Mouse (Mus musculus) left cerebral cortex, postnatal 10 days (tissue): Measurements from ENCODE around the gene Lmcd1. TPM values are rescaled to one million over a fixed set of nuclear protein-coding genes. Genes with fewer than 3 reads are reported as not detected.

Experiments
- DNase-seq, 2 experiments: peaks; one replicate each; pipeline ENCODE4 v3.0.0; 2021 to 2022; ENCODE audit warnings: low spot score in 2 of 2, mixed read lengths in 1 of 2; ENCODE audit errors: extremely low spot score in 1 of 2
- intact Hi-C: fragments of 180-260 bp; cut with DNase I; formaldehyde crosslinking; loops from one replicate; pipeline ENCODE4 v1.15.1; 2025
- total RNA-seq, 2 experiments: library from RNA; stranded (reverse); gene quantifications; 2 replicates each; pipeline ENCODE4 v1.2.3; 2021

Lmcd1 gene
- total RNA-seq, 2 experiments from 2014 or later = 15.3 to 15.6 TPM

GRCm38 (mm10) chr6:112330520-112331222, 57.1 kb downstream of the Lmcd1 start:
- intact Hi-C loops = no loop called here
- no peak for DNase-seq

GRCm38 (mm10) chr6:112331223-112331598, 57.7 kb downstream of the Lmcd1 start:
- DNase-seq = no peak
- intact Hi-C loops = no loop called here

- intact Hi-C loops = no loop called here
These were observed 60.4 kb downstream of the Lmcd1 start for GRCm38 (mm10) chr6:112333930-112334329.

GRCm38 (mm10) chr6:112337667-112338066, 64.1 kb downstream of the Lmcd1 start:
- DNase-seq = no peak
- intact Hi-C loops = no loop called here

More at GRCm38 (mm10) chr6:112333930-112334329, 60.4 kb downstream of the Lmcd1 start:
- DNase-seq = no peak

- intact Hi-C loops = no loop called here
- DNase-seq = no peak
These were observed 65.5 kb downstream of the Lmcd1 start for GRCm38 (mm10) chr6:112339016-112339415.

- DNase-seq = no peak
- intact Hi-C loops = no loop called here
These were observed 76.9 kb downstream of the Lmcd1 start for GRCm38 (mm10) chr6:112350452-112350851.

GRCm38 (mm10) chr6:112359341-112359740, 85.8 kb downstream of the Lmcd1 start:
- intact Hi-C loops = no loop called here
- DNase-seq = no peak

GRCm38 (mm10) chr6:112360676-112361075, 87.1 kb downstream of the Lmcd1 start:
- intact Hi-C loops = no loop called here
- peak in 1 of 2 experiments; percentile 62 for DNase-seq

GRCm38 (mm10) chr6:112362349-112362958, 88.9 kb downstream of the Lmcd1 start:
- DNase-seq = peak; percentile 73 to 79
- intact Hi-C loops = loop anchor here (1.0 kb wide), 1 partner anchor 155 kb away; no protein-coding TSS in a partner anchor

GRCm38 (mm10) chr6:112364581-112364980, 91.0 kb downstream of the Lmcd1 start:
- peak in 1 of 2 experiments; percentile 53 for DNase-seq
- intact Hi-C loops = no loop called here

- no peak for DNase-seq
- intact Hi-C loops = no loop called here
These were observed 91.7 kb downstream of the Lmcd1 start for GRCm38 (mm10) chr6:112365294-112365693.

- intact Hi-C loops = no loop called here
- DNase-seq = peak in 1 of 2 experiments; percentile 33
These were observed 100.5 kb downstream of the Lmcd1 start for GRCm38 (mm10) chr6:112373886-112374585.

- intact Hi-C loops = no loop called here
- DNase-seq = no peak
These were observed 102.3 kb downstream of the Lmcd1 start for GRCm38 (mm10) chr6:112375661-112376392.

- intact Hi-C loops = no loop called here
- DNase-seq = no peak
These were observed 105.5 kb downstream of the Lmcd1 start for GRCm38 (mm10) chr6:112379054-112379453.

Other genes starting within 250 kb of the Lmcd1 start
- under 1 TPM in 1 of 2 experiments, not detected in 1; 0.34 TPM for gene Ssu2, start 114.3 kb downstream of the Lmcd1 start, total RNA-seq
- gene Cav3, start 185.7 kb downstream of the Lmcd1 start, total RNA-seq = under 1 TPM; 0.39 to 0.61 TPM
- 10 to 100 TPM; 11.6 to 12.3 TPM for gene Oxtr, start 216.2 kb downstream of the Lmcd1 start, total RNA-seq